ENCODE assay signal across 27 mouse cellular contexts in the genomic region with DNA sequence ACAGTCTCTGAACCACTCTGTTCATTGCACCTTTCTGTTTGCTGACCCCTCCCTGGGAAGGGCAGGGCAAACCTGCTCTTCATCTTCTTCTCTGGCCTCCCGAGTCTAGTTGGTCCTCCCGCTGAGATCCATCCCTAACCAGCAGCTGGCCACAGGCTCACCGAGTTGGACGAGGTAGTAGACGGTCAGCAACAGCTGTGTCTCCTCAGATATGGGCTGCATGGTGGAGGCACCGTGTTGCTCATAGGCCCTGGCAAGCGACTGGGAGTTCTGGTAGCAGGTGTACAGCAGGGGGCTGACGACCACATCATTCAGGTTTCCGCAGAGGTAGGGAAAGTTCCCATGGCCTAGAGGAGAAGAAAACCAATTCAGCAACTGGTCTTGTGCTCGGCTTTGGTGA.
"Had no signal": no experiment of that assay in that cellular context is flagged by ENCODE, and none has a peak within 500 bp of the region (broad histone marks: within the 10 kb centered on the region; RNA-seq: fewer than 3 reads in every experiment).

No protein-coding gene starts in this region.

- H3K4me2 ChIP-seq: embryonic facial prominence, embryonic 12.5 days; embryonic facial prominence, embryonic 13.5 days; embryonic facial prominence, embryonic 15.5 days; forebrain, embryonic 13.5 days; forebrain, embryonic 15.5 days had no signal

- DNase-seq: cerebellum, adult 8-10 months; cerebellum, adult 9-10 months; cerebellum, adult 9-11 months; cerebellum, postnatal 10 days; cerebellum, postnatal 14 days; cerebellum, postnatal 25 days; cerebellum, postnatal 36 days; embryo, embryonic 11 days; forebrain, postnatal 0 days; gastrocnemius, adult 2 months; gastrocnemius, postnatal 10 days; gastrocnemius, postnatal 14 days; gastrocnemius, postnatal 25 days; gastrocnemius, postnatal 36 days; heart, adult 11 months; heart, adult 18-20 months; heart, adult 2 months had no signal

- H3K9ac ChIP-seq: embryonic facial prominence, embryonic 12.5 days; embryonic facial prominence, embryonic 13.5 days; embryonic facial prominence, embryonic 15.5 days; forebrain, embryonic 13.5 days; forebrain, embryonic 15.5 days; forebrain, postnatal 0 days had no signal

- H3K9me3 ChIP-seq: embryonic facial prominence, embryonic 10.5 days; embryonic facial prominence, embryonic 12.5 days; embryonic facial prominence, embryonic 13.5 days; embryonic facial prominence, embryonic 15.5 days; forebrain, embryonic 10.5 days; forebrain, embryonic 13.5 days; forebrain, embryonic 15.5 days had no signal

- H3K4me3 ChIP-seq: embryonic facial prominence, embryonic 10.5 days; embryonic facial prominence, embryonic 12.5 days; embryonic facial prominence, embryonic 13.5 days; embryonic facial prominence, embryonic 15.5 days; erythroblast, embryonic 14.5 days; forebrain, embryonic 10.5 days; forebrain, embryonic 13.5 days; forebrain, embryonic 15.5 days; gastrocnemius, adult 2 months; heart, adult 2 months had no signal

- H3K27me3 ChIP-seq: embryonic facial prominence, embryonic 12.5 days; embryonic facial prominence, embryonic 13.5 days; embryonic facial prominence, embryonic 15.5 days; forebrain, embryonic 13.5 days; forebrain, embryonic 15.5 days had no signal

- H3K36me3 ChIP-seq: embryonic facial prominence, embryonic 15.5 days; forebrain, embryonic 15.5 days had no signal

- H3K4me1 ChIP-seq: embryonic facial prominence, embryonic 10.5 days; embryonic facial prominence, embryonic 12.5 days; embryonic facial prominence, embryonic 13.5 days; embryonic facial prominence, embryonic 15.5 days; forebrain, embryonic 10.5 days; forebrain, embryonic 13.5 days; forebrain, embryonic 15.5 days had no signal

- H3K27ac ChIP-seq: embryonic facial prominence, embryonic 10.5 days; embryonic facial prominence, embryonic 12.5 days; embryonic facial prominence, embryonic 13.5 days; embryonic facial prominence, embryonic 15.5 days; forebrain, embryonic 10.5 days; forebrain, embryonic 13.5 days; forebrain, embryonic 15.5 days; gastrocnemius, adult 2 months; heart, adult 2 months had no signal

- ATAC-seq: forebrain, embryonic 13.5 days; forebrain, embryonic 14.5 days; forebrain, embryonic 15.5 days; forebrain, embryonic 16.5 days; forebrain, postnatal 0 days had no signal
